Mouse (Mus musculus) limb, embryonic 10.5 days (tissue): Measurements from ENCODE around the gene Ank2. TPM values are rescaled to one million over a fixed set of nuclear protein-coding genes. Genes with fewer than 3 reads are reported as not detected.

Experiments
- DNase-seq: peaks from one replicate; pipeline ENCODE4 v3.0.0-alpha.2; 2017; ENCODE audit warnings: low spot score
- H3K27ac ChIP-seq: fragments of 300-500 bp; sonication (generic); 2 replicates; pipeline ENCODE4 v1.5.1; 2016; ENCODE audit warnings: mild to moderate bottlenecking
- H3K27me3 ChIP-seq: fragments of 300-500 bp; sonication (generic); 2 replicates; pipeline ENCODE4 v1.6.1; 2016; ENCODE audit warnings: low read depth, mild to moderate bottlenecking; ENCODE audit not compliant: poor library complexity, severe bottlenecking
- H3K36me3 ChIP-seq: fragments of 300-500 bp; sonication (generic); 2 replicates; pipeline ENCODE4 v1.6.1; 2016; ENCODE audit warnings: mild to moderate bottlenecking, moderate library complexity
- H3K4me1 ChIP-seq: fragments of 300-500 bp; sonication (generic); 2 replicates; pipeline ENCODE4 v1.6.1; 2016
- H3K4me3 ChIP-seq: fragments of 300-500 bp; sonication (generic); 2 replicates; pipeline ENCODE4 v1.5.1; 2016; ENCODE audit warnings: mild to moderate bottlenecking, moderate library complexity
- H3K9me3 ChIP-seq: fragments of 300-500 bp; sonication (generic); replicated peaks from 2 replicates; pipeline ENCODE4 v1.6.1; 2016; ENCODE audit warnings: mild to moderate bottlenecking
- WGBS: fragments of 180-500 bp; shearing (Covaris S2); methylation state at CpG from one replicate; pipeline ENCODE4 v1.1.7; 2016; 5-methylcytosine and 5-hydroxymethylcytosine counted together
- polyA plus RNA-seq: library from polyadenylated mRNA; unstranded; fragments of >200 nt; fragmentation: Nextera tagmentation; extraction: Ambion mirVana; gene quantifications from 2 replicates; pipeline ENCODE4 v1.2.1, GENCODE M21; 2016

The Ank2 gene
- polyA plus RNA-seq, 1 experiment from 2014 or later = 15.3 TPM

DNA sequence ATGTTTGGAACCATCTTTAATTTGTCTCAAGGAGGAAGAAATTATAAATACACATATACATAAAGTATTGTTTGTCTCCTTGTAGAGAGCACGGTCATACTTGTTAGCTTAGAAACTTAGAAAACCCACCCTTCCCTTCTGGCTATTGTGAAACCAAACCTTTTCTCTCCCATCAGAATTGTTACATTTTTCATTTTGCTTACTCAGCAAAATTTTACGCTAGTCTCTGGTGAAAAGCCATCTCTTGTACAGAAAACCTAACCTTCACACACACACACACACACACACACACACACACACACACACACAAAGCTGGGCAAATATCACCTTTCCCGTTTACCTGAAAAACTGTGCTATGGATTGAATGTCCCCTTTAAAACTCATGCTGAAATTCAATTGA, 217.8 kb downstream of the Ank2 start:
- no peaks in the 10 kb centered on the region for H3K9me3 ChIP-seq
- no peaks in the 10 kb centered on the region for H3K27me3 ChIP-seq
- DNase-seq = no peak
- no peak overlapping the region for H3K4me3 ChIP-seq
- H3K36me3 ChIP-seq = no peaks in the 10 kb centered on the region
- no peaks in the 10 kb centered on the region for H3K4me1 ChIP-seq
- no peak overlapping the region for H3K27ac ChIP-seq
- WGBS = 88% methylated on average over 3 of the region's 3 CpGs

DNA sequence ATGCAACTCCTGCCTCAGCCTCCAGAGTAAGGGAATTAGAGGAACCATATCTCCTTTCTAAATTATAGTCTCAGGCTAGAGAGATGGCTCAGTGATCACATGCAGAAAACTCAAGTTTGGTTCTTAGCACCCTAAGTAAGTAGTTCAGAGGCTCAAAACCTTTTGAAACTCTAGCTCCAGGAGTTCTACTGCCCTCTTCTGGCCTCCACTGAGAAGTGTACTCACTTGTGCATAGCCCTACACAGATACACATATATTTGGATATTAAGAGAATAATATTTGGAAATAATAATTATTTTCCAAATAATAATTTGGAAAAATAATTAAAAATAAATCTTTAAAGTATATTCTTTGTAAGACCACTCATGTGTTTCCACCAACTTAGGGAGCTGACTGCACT, 218.8 kb downstream of the Ank2 start:
- Histone ChIP-seq H3K27me3 (no peaks in the 10 kb centered on the region), H3K9me3 (no peaks in the 10 kb centered on the region), H3K36me3 (no peaks in the 10 kb centered on the region), H3K4me1 (no peaks in the 10 kb centered on the region), H3K4me3 (no peak overlapping the region), H3K27ac (no peak overlapping the region)
- no peak for DNase-seq

DNA sequence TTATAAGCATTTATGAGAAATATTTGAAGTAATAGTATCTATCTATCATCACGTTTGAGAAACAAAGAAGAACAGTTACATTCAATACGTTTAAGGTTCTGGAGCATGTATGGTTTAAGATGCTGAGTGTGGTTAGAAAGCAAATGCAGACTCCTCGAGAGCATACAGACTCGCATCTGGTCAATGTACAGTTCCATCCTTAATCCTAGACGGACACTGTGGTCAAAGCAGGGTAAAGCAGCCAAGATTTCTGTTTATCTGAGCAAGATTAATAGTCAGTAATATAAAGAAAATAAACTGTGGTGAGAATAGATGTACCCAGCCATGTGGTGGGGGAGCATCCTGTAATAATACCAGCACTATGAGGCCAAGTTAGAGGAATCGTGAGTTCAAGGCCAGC, 223.2 kb downstream of the Ank2 start:
- Histone ChIP-seq H3K4me1 (no peaks in the 10 kb centered on the region), H3K27ac (no peak overlapping the region), H3K4me3 (no peak overlapping the region), H3K27me3 (no peaks in the 10 kb centered on the region), H3K9me3 (no peaks in the 10 kb centered on the region), H3K36me3 (no peaks in the 10 kb centered on the region)
- WGBS = 93% methylated on average over 6 of the region's 6 CpGs
- DNase-seq = no peak

DNA sequence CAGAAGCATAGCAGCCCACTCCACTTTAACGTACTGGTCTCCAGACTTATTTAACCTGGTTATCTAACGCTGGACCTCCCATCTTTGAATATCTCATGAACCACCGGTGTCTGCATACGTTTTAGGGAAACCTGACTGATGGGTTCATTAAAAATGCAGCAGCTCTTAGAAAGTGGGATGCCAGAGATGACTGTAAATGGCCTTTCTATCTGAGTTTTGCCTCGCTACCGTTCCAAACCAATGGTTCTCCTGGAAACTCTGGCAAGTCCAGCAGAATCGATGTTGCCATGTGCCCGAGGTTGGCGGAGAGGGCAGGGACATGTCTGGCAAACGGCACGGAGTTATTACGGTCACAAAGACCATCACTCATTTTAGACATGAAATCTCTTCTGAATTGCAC, 226.3 kb downstream of the Ank2 start:
- H3K9me3 ChIP-seq = no peaks in the 10 kb centered on the region
- H3K27ac ChIP-seq = no peak overlapping the region
- H3K36me3 ChIP-seq = no peaks in the 10 kb centered on the region
- no peaks in the 10 kb centered on the region for H3K4me1 ChIP-seq
- H3K4me3 ChIP-seq = no peak overlapping the region
- H3K27me3 ChIP-seq = no peaks in the 10 kb centered on the region
- 88% methylated on average over 12 of the region's 12 CpGs for WGBS
- DNase-seq = no peak

DNA sequence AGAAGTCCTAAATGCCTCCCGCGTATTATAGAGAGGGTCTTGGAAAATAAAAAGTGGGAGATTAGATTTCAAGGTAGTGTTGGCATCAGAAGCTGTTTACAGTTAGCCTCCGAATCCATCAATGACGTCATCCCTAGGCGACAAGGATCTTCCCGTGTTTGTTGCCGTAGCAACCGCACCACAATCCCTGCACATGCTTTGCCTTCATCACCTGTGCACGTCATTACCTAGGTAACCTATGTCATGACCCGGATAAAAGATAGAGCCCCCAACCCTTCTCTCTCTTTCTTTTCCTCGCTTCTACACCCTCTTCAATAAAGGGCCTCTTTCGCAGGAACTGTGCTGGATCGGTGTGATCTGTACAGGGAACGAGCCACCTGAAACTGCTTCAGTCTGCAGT, 229.5 kb downstream of the Ank2 start:
- no peak overlapping the region for H3K27ac ChIP-seq
- no peak for DNase-seq
- H3K4me1 ChIP-seq = no peaks in the 10 kb centered on the region
- no peak overlapping the region for H3K4me3 ChIP-seq
- H3K27me3 ChIP-seq = no peaks in the 10 kb centered on the region
- WGBS = 89% methylated on average over 14 of the region's 14 CpGs
- no peaks in the 10 kb centered on the region for H3K36me3 ChIP-seq
- no peaks in the 10 kb centered on the region for H3K9me3 ChIP-seq

DNA sequence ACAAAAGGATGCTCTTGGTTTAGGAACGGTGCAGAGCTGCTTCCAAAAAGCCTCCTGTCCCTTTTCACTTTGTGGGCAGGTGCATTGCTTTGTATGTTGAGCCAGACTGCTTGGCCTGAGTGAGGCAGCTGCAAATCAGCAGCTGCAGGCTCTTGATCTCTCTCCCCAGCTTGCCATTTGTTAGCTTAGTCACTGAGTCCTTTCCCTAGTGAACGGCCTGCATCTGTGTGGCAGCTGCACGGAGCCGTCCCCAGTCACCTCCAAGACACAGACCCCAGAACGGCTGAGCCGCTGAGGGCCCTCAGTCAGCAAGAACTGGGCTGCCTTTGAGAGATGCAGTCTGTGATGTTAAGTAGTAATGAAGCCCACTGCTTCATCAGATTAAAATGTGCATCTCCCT, 231.3 kb downstream of the Ank2 start:
- Histone ChIP-seq H3K36me3 (no peaks in the 10 kb centered on the region), H3K27ac (no peak overlapping the region), H3K27me3 (no peaks in the 10 kb centered on the region), H3K4me3 (no peak overlapping the region), H3K9me3 (no peaks in the 10 kb centered on the region), H3K4me1 (no peaks in the 10 kb centered on the region)
- WGBS = 43% methylated on average over 6 of the region's 6 CpGs
- DNase-seq = peak; percentile 36

DNA sequence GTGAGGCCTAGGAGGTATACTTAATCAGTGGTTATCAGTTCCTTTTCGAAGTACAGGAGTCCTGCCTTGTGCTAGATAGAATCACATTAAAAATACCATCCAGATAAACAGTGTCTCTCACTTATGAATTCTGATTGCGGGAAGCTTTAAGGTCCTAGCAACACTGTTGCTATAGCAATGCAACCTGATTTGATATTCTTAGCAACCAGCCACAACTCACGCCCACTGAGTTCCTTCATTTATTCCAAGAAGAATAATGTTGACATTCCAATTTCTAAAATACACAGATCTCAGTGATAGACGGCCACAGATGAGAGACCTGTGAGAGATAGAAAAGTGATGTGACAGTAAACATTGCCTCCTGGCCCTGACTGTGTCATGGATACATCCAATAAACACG, 233.4 kb downstream of the Ank2 start:
- H3K27me3 ChIP-seq = no peaks in the 10 kb centered on the region
- no peak for DNase-seq
- H3K9me3 ChIP-seq = no peaks in the 10 kb centered on the region
- no peak overlapping the region for H3K27ac ChIP-seq
- no peaks in the 10 kb centered on the region for H3K4me1 ChIP-seq
- no peaks in the 10 kb centered on the region for H3K36me3 ChIP-seq
- 88% methylated on average over 5 of the region's 5 CpGs for WGBS
- H3K4me3 ChIP-seq = no peak overlapping the region

DNA sequence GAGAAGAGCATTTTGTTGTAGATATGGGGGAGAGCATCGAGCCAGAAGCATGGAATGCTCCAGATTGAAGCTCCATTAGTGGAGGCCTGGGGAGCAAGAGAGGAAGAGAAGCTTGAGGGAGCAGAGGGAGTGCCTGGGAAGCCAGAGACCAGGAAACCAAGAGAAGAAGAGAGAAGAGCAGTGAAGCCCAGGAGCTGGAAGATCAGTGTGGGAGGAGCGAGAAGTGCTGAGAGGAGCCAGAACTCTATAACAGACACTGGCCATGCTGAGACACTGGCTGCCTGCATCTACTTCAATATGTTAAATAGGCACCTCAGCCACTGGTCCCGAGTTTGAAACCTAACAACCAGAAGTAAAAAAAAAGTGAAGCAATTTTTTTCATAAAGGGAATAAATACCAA, 234.0 kb downstream of the Ank2 start:
- no peaks in the 10 kb centered on the region for H3K9me3 ChIP-seq
- no peak overlapping the region for H3K4me3 ChIP-seq
- H3K27ac ChIP-seq = no peak overlapping the region
- DNase-seq = no peak
- 75% methylated on average over 3 of the region's 3 CpGs for WGBS
- no peaks in the 10 kb centered on the region for H3K36me3 ChIP-seq
- H3K4me1 ChIP-seq = no peaks in the 10 kb centered on the region; the same call in 1 of the 2 replicates
- no peaks in the 10 kb centered on the region for H3K27me3 ChIP-seq

DNA sequence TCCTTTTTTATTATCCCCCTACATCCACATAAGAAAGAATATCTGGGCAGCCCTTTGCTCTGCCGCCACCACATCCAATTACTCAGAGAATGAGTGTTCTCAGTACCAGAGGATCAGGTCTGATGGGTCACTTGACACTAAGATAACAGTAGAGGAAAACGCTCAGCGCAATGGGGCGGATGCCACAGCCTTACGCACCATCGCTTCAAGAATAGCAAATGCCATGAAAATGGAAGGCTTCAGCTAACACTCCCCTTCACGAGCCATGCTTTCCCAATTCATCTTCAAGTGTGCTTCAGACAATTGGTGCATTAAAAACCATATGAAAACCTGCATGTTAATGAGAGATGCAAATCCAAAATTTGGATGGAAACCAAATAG, 238.4 kb downstream of the Ank2 start:
- H3K4me1 ChIP-seq = peaks cover 8% of the 10 kb centered on the region; the same call in 1 of the 2 replicates
- DNase-seq = no peak
- H3K9me3 ChIP-seq = no peaks in the 10 kb centered on the region
- no peaks in the 10 kb centered on the region for H3K27me3 ChIP-seq
- H3K36me3 ChIP-seq = no peaks in the 10 kb centered on the region
- no peak overlapping the region for H3K4me3 ChIP-seq
- 81% methylated on average over 7 of the region's 7 CpGs for WGBS
- H3K27ac ChIP-seq = no peak overlapping the region

DNA sequence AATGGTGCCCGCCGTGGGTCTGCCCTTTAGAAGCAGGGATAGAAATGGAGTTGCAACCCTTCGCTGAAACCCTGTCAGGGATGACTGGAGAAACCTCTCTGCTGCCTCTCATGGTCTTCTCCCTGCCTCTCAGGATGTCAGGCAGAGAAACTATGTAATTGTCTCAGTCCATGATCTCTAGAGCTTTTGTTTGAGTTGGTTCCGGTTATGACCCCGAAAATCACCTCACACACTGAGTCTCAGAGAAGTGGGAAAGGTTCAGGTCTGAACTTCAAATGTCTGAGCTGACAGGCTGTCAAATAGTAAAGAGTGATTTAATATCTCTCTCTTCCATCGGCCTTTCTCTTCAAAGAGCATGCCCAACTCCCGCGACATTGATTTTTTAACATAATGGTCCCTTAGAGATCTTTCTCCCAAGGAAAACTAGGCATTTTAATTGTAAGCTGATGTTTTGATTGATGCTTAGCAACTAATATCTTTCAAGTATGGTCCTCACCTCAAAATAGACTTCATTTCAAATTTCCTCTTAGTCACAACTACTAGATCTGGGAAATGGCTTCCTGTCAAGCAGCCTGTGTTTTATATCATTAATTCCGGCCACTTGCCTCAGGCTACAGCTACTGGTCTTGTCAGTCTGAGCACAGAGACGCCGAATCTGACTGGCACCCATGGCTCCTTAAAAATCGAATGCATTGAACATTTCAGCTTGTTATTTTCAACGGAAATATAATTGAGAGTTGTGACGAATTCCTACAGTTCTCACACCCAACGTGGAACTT, 239.0 kb downstream of the Ank2 start:
- 75% methylated on average over 15 of the region's 15 CpGs for WGBS
- no peaks in the 10 kb centered on the region for H3K36me3 ChIP-seq
- no peaks in the 10 kb centered on the region for H3K9me3 ChIP-seq
- H3K27ac ChIP-seq = no peak overlapping the region
- no peak overlapping the region for H3K4me3 ChIP-seq
- H3K4me1 ChIP-seq = peaks cover 8% of the 10 kb centered on the region; the same call in 1 of the 2 replicates
- DNase-seq = no peak
- no peaks in the 10 kb centered on the region for H3K27me3 ChIP-seq

DNA sequence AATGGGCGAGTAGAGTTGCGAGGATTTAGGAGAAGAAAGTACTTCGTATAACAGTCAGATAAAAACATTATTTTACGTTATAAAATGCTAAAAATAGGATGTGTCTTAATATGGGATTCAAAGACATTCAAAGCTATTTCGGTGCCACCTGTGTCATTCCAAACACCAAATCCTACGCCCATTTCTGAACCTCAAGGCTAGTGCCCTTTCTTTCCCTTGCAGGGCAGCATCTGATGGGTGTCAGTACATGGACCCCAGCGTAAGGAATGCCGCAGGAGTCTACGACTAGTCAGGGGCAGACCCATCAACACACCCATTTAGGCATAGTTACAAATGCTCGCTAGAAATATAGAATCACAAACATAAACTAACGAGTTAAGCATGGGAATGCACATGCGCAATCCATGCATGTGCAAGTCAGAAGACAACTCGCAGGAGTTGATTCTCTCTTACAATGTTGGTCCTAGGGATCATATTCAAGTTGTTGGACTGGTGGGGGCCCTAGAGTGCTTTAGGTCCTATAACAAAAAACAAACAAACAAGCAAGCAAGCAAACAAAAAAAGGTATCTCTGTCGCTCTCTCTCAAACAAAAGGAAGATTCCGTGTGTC, 240.6 kb downstream of the Ank2 start:
- WGBS = 44% methylated on average over 15 of the region's 15 CpGs
- peak overlapping the region; percentile 57 for H3K4me3 ChIP-seq
- no peaks in the 10 kb centered on the region for H3K9me3 ChIP-seq
- no peaks in the 10 kb centered on the region for H3K27me3 ChIP-seq
- H3K36me3 ChIP-seq = no peaks in the 10 kb centered on the region
- no peak overlapping the region for H3K27ac ChIP-seq
- DNase-seq = no peak
- H3K4me1 ChIP-seq = peaks cover 8% of the 10 kb centered on the region; the same call in 1 of the 2 replicates

DNA sequence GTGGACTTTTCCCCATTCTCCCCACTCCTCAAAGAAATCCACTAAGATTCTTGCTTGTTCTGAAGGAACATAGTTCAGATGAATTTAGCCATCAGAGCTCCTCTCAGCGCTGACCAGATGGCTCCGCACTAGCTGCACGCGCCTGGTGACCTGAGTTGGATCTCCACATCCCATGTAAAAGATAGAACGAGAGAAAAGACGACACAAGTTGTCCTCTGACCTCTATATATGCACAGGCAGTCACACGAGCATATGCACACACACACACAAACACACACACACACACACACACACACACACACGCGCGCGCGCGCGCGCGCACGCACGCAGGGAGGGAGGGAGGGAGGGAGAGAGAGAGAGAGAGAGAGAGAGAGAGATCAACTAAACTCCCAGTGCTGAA, 241.2 kb downstream of the Ank2 start:
- peak overlapping the region; percentile 86 for H3K27ac ChIP-seq
- H3K36me3 ChIP-seq = no peaks in the 10 kb centered on the region
- peaks cover 8% of the 10 kb centered on the region; the same call in 1 of the 2 replicates for H3K4me1 ChIP-seq
- no peaks in the 10 kb centered on the region for H3K9me3 ChIP-seq
- 2% methylated on average over 17 of the region's 18 CpGs for WGBS
- DNase-seq = peak; percentile 62
- H3K27me3 ChIP-seq = no peaks in the 10 kb centered on the region
- peak overlapping the region; percentile 57 for H3K4me3 ChIP-seq

DNA sequence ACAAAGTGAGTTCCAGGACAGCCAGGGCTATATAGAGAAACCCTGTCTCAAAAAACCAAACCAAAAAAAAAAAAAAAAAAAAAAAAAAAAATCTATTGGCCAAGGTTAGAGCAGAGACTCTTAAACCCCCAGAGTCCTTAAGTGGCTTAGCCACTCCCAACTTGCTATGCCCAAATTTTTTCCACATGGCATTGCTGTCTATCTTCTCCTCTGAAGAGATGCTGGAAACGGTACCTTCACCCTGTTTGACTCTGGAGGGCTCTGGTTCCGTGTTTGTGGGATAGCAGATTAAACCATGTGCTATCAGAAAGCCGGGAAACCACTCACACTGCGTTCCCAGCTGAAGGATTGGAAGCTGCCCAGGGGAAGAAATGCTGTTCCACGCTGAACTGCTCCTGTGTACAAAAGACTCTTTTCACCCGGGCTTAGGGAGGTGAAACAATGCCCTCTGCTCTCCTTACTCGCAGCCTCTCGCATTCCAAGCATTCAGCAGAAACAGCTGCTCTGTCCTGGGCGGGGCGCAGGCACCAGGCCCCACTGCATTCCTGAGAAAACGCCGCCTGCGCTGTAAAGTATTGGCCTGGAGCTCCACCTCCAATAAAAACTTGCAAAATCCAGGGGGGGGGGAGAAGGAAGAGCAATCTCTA, 241.7 kb downstream of the Ank2 start:
- Histone ChIP-seq H3K27ac (peak overlapping the region; percentile 86), H3K36me3 (no peaks in the 10 kb centered on the region), H3K27me3 (no peaks in the 10 kb centered on the region), H3K4me1 (peaks cover 8% of the 10 kb centered on the region; the same call in 1 of the 2 replicates), H3K4me3 (peak overlapping the region; percentile 57), H3K9me3 (no peaks in the 10 kb centered on the region)
- DNase-seq = peak; percentile 88
- WGBS = under 1% methylated on average over 13 of the region's 13 CpGs
